ENCODE assay signal across 19 mouse cellular contexts in genomic region chr1:51114721-51115120, GRCm38 (mm10).
"Had no signal": no experiment of that assay in that cellular context is flagged by ENCODE, and none has a peak within 500 bp of the region (broad histone marks: within the 10 kb centered on the region; RNA-seq: fewer than 3 reads in every experiment).

No protein-coding gene starts in this region.

- DNase-seq: kidney, adult 2 months; kidney, postnatal 25 days; layer of hippocampus, postnatal 36 days; liver, embryonic 13.5 days; lung, embryonic 14.5 days; right cerebral cortex, adult 18-20 months; right cerebral cortex, postnatal 14 days; right cerebral cortex, postnatal 4 days; thymus, adult 2 months; thymus, postnatal 14 days; thymus, postnatal 4 days had no signal

- H3K9me3 ChIP-seq: liver, embryonic 13.5 days; megakaryocyte, embryonic 14.5 days; midbrain, embryonic 10.5 days; midbrain, embryonic 13.5 days; neural tube, embryonic 13.5 days had no signal

- H3K4me1 ChIP-seq: liver, embryonic 13.5 days; megakaryocyte, embryonic 14.5 days; midbrain, embryonic 10.5 days; midbrain, embryonic 13.5 days; neural tube, embryonic 13.5 days had no signal

- H3K36me3 ChIP-seq: liver, embryonic 13.5 days; midbrain, embryonic 10.5 days; midbrain, embryonic 13.5 days; neural tube, embryonic 13.5 days had no signal

- H3K4me3 ChIP-seq: left cerebral cortex, adult 2 months; liver, embryonic 13.5 days; megakaryocyte, embryonic 14.5 days; midbrain, embryonic 10.5 days; midbrain, embryonic 13.5 days; myocyte; neural tube, embryonic 13.5 days had no signal

- H3K27ac ChIP-seq: kidney, postnatal 0 days; liver, embryonic 13.5 days; midbrain, embryonic 10.5 days; midbrain, embryonic 13.5 days; neural tube, embryonic 13.5 days; stomach, postnatal 0 days had no signal

- H3K27me3 ChIP-seq: liver, embryonic 13.5 days; megakaryocyte, embryonic 14.5 days; midbrain, embryonic 13.5 days; neural tube, embryonic 13.5 days had no signal
